Mouse (Mus musculus) limb, embryonic 14.5 days (tissue): ENCODE data around the gene Slc1a4. TPM values are rescaled to one million over a fixed set of nuclear protein-coding genes. Genes with fewer than 3 reads are reported as not detected.

Source experiments
- ATAC-seq: fragments of 200-750 bp; cut with Nextera tagmentation; 2 replicates; pipeline ENCODE4 v1.8.0; 2017; ENCODE audit warnings: low read depth, moderate number of reproducible peaks, moderate TSS enrichment; ENCODE audit not compliant: low FRiP score
- DNase-seq: peaks from one replicate; pipeline ENCODE4 v3.0.0-alpha.2; 2015; ENCODE audit warnings: low spot score
- H3K27ac ChIP-seq: fragments of 300-500 bp; sonication (generic); replicated peaks from 2 replicates; pipeline ENCODE4 v1.5.1; 2014; ENCODE audit warnings: low read depth, mild to moderate bottlenecking, low read length, moderate library complexity, mixed read lengths
- H3K27me3 ChIP-seq: fragments of 300-500 bp; sonication (generic); 2 replicates; pipeline ENCODE4 v1.6.1; 2014; ENCODE audit warnings: low read length, mixed read lengths; ENCODE audit not compliant: control insufficient read depth, insufficient read depth
- H3K36me3 ChIP-seq: fragments of 300-500 bp; sonication (generic); 2 replicates; pipeline ENCODE4 v1.6.1; 2014; ENCODE audit warnings: mild to moderate bottlenecking, low read length, moderate library complexity, mixed read lengths; ENCODE audit not compliant: control insufficient read depth, insufficient read depth
- H3K4me1 ChIP-seq: fragments of 300-500 bp; sonication (generic); 2 replicates; pipeline ENCODE4 v1.6.1; 2014; ENCODE audit warnings: antibody characterized with exemption, low read length, mixed read lengths; ENCODE audit not compliant: control insufficient read depth, insufficient read depth
- H3K4me2 ChIP-seq: fragments of 300-500 bp; sonication (generic); replicated peaks from 2 replicates; pipeline ENCODE4 v1.6.1; 2014; ENCODE audit warnings: low read depth, mild to moderate bottlenecking, low read length, moderate library complexity; ENCODE audit not compliant: severe bottlenecking
- H3K4me3 ChIP-seq: fragments of 300-500 bp; sonication (generic); replicated peaks from 2 replicates; pipeline ENCODE4 v1.5.1; 2014; ENCODE audit warnings: low read length
- H3K9ac ChIP-seq: fragments of 300-500 bp; sonication (generic); 2 replicates; pipeline ENCODE4 v1.6.1; 2014; ENCODE audit warnings: mild to moderate bottlenecking, low read depth, low read length, moderate library complexity; ENCODE audit not compliant: severe bottlenecking
- H3K9me3 ChIP-seq: fragments of 300-500 bp; sonication (generic); 2 replicates; pipeline ENCODE4 v1.6.1; 2016; ENCODE audit warnings: low read length; ENCODE audit not compliant: control insufficient read depth
- POLR2A ChIP-seq: fragments of 200-500 bp; IDR thresholded peaks from 2 replicates; pipeline ENCODE4 v1.8.0; 2012; ENCODE audit warnings: inconsistent platforms, mild to moderate bottlenecking, moderate library complexity, borderline replicate concordance; ENCODE audit not compliant: insufficient read depth, insufficient read length; ENCODE audit errors: extremely low read depth
- WGBS: fragments of 180-500 bp; shearing (Covaris S2); extraction: QIAGEN DNeasy Blood & Tissue Kit; methylation state at CpG from one replicate; pipeline ENCODE4 v1.1.7; 2014; 5-methylcytosine and 5-hydroxymethylcytosine counted together
- polyA plus RNA-seq, 2 experiments: library from polyadenylated mRNA; depleted of rRNA in 1 of 2; stranded (reverse) in 1 of 2; unstranded in 1 of 2; fragments of >200 nt; fragmentation: Nextera tagmentation in 1 of 2; extraction: Ambion mirVana in 1 of 2; gene quantifications; 2 replicates each; pipeline versions ENCODE4 v1.2.1 to v1.2.3; 2012 to 2014

The Slc1a4 gene
- polyA plus RNA-seq, 2 experiments = 15.1 to 21.8 TPM

DNA sequence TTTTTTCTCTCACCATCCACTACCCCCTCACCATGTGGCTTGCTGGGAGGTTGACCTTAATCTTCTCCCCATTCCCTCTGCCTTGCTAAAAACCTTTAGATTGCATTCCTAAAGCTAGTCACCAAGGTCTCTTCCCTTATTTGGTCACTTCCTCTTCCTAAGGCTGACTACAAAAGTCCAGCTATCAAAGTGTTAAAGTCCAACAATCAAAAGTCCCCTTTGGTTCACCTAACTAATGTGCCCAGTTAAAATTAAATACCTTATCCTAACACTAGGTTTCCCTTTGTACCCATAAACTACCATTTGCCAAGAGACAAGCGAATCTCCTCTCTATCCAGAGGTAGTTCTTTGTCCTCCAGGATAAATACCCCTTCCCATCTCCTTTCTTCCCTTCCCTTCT, 33.9 kb upstream of the Slc1a4 start:
- H3K27ac ChIP-seq = no peak overlapping the region
- H3K4me1 ChIP-seq = no peaks in the 10 kb centered on the region
- H3K27me3 ChIP-seq = no peaks in the 10 kb centered on the region
- no peak overlapping the region for H3K9ac ChIP-seq
- H3K36me3 ChIP-seq = no peaks in the 10 kb centered on the region
- ATAC-seq = no peak
- H3K4me2 ChIP-seq = no peak overlapping the region
- no peaks in the 10 kb centered on the region for H3K9me3 ChIP-seq
- no peak for DNase-seq
- WGBS = 88% methylated on average over 1 of the region's 1 CpGs
- no peak overlapping the region for H3K4me3 ChIP-seq
- no peak for TF ChIP-seq POLR2A

GRCm38 (mm10) chr11:20361354-20361753, 28.8 kb upstream of the Slc1a4 start:
- TF ChIP-seq POLR2A = no peak
- Histone ChIP-seq H3K27ac (no peak overlapping the region), H3K4me2 (no peak overlapping the region), H3K9ac (no peak overlapping the region), H3K9me3 (no peaks in the 10 kb centered on the region), H3K4me1 (0 out of 2 replicates have a peak, but pooled peaks cover 2% of the 10 kb centered on the region), H3K36me3 (no peaks in the 10 kb centered on the region), H3K4me3 (no peak overlapping the region), H3K27me3 (no peaks in the 10 kb centered on the region)
- ATAC-seq = no peak
- 55% methylated on average over 3 of the region's 3 CpGs for WGBS
- no peak for DNase-seq

GRCm38 (mm10) chr11:20357684-20358447, 25.4 kb upstream of the Slc1a4 start:
- no peak for TF ChIP-seq POLR2A
- DNase-seq = no peak
- ATAC-seq = peak; percentile 44; the same call in 1 of the 2 replicates

GRCm38 (mm10) chr11:20348466-20348865, 16.0 kb upstream of the Slc1a4 start:
- H3K9me3 ChIP-seq = no peaks in the 10 kb centered on the region
- H3K4me1 ChIP-seq = no peaks in the 10 kb centered on the region
- H3K27me3 ChIP-seq = no peaks in the 10 kb centered on the region
- ATAC-seq (no peak), DNase-seq (no peak)
- H3K36me3 ChIP-seq = no peaks in the 10 kb centered on the region
- 78% methylated on average over 2 of the region's 2 CpGs for WGBS
- TF ChIP-seq POLR2A = no peak
- no peak overlapping the region for H3K27ac ChIP-seq
- H3K4me2 ChIP-seq = no peak overlapping the region
- no peak overlapping the region for H3K4me3 ChIP-seq
- H3K9ac ChIP-seq = no peak overlapping the region

More at GRCm38 (mm10) chr11:20357684-20358447, 25.4 kb upstream of the Slc1a4 start:
- Histone ChIP-seq H3K4me1 (0 out of 2 replicates have a peak, but pooled peaks cover 2% of the 10 kb centered on the region), H3K4me2 (no peak overlapping the region), H3K9ac (no peak overlapping the region), H3K9me3 (no peaks in the 10 kb centered on the region), H3K27me3 (no peaks in the 10 kb centered on the region), H3K4me3 (no peak overlapping the region), H3K27ac (no peak overlapping the region), H3K36me3 (no peaks in the 10 kb centered on the region)
- WGBS = 64% methylated on average over 9 of the region's 9 CpGs

DNA sequence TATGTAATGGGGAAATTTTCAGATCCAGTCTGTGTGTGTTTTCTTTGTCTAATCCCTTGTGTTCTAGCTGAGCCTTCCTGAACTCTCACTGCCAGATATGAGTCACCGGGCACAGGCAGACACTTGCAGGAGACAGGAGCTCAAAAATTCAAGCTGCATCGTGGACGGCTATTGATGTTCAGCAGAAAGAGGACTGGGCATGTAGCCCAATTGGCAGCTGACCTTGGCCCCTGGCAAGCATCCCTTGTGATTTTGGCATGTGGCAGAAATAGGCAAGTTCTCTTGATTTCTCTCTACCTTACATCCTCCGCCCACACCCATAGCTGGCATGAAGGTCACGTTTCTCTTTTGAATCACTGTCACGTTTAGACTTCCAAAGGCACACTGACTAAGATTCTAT, 15.0 kb upstream of the Slc1a4 start:
- Histone ChIP-seq H3K9me3 (no peaks in the 10 kb centered on the region), H3K9ac (no peak overlapping the region), H3K4me2 (no peak overlapping the region), H3K4me3 (no peak overlapping the region), H3K36me3 (no peaks in the 10 kb centered on the region), H3K27me3 (no peaks in the 10 kb centered on the region), H3K4me1 (no peaks in the 10 kb centered on the region), H3K27ac (no peak overlapping the region)
- no peak for ATAC-seq
- TF ChIP-seq POLR2A = no peak
- WGBS = 80% methylated on average over 6 of the region's 6 CpGs
- DNase-seq = no peak
